Mouse (Mus musculus) megakaryocyte, embryonic 14.5 days (primary cell): ENCODE data around the gene Ackr1.

Source experiments
- FLI1 ChIP-seq: IDR thresholded peaks from 2 replicates; pipeline ENCODE4 v1.6.1; 2012; ENCODE audit warnings: low read length, inconsistent platforms, mixed read lengths
- GATA1 ChIP-seq: IDR thresholded peaks from 3 replicates; pipeline ENCODE4 v1.6.1; 2012; ENCODE audit warnings: mixed read lengths, low read length, inconsistent platforms, borderline replicate concordance

- no peak for TF ChIP-seq GATA1
- no peak for TF ChIP-seq FLI1
Observed at GRCm38 (mm10) chr1:173337008-173337407, 3.5 kb upstream of the Ackr1 start.
